Mouse (Mus musculus) G1E (cell line): ENCODE results near the gene Hoxd9. TPM values are rescaled to one million over a fixed set of nuclear protein-coding genes. Genes with fewer than 3 reads are reported as not detected.

ENCODE experiments used
- ATAC-seq: 2 replicates; pipeline ENCODE4 v1.8.0; 2016; ENCODE audit warnings: mild to moderate bottlenecking; ENCODE audit not compliant: insufficient number of reproducible peaks, poor library complexity, low FRiP score, severe bottlenecking; ENCODE audit errors: extremely low read depth
- DNase-seq: peaks from one replicate; pipeline ENCODE4 v3.0.0; 2012; ENCODE audit warnings: low spot score
- H3K27me3 ChIP-seq: 2 replicates; pipeline ENCODE4 v1.6.1; 2012; ENCODE audit warnings: mild to moderate bottlenecking, low read length, inconsistent platforms; ENCODE audit not compliant: insufficient read depth
- H3K36me3 ChIP-seq: replicated peaks from 2 replicates; pipeline ENCODE3; 2012; ENCODE audit warnings: mild to moderate bottlenecking, inconsistent platforms
- H3K4me1 ChIP-seq: 2 replicates; pipeline ENCODE4 v1.6.1; 2012; ENCODE audit warnings: low read depth, low read length, inconsistent platforms, mixed read lengths; ENCODE audit not compliant: insufficient read depth
- H3K4me3 ChIP-seq: 2 replicates; pipeline ENCODE4 v1.5.1; 2012; ENCODE audit warnings: low read depth, mild to moderate bottlenecking, inconsistent platforms, low read length, moderate library complexity, mixed read lengths
- H3K9me3 ChIP-seq: replicated peaks from 2 replicates; pipeline ENCODE4 v1.6.1; 2012; ENCODE audit warnings: inconsistent platforms
- CTCF ChIP-seq: IDR thresholded peaks from 2 replicates; pipeline ENCODE4 v1.5.1; 2012; ENCODE audit warnings: low read depth, low read length, inconsistent platforms, mixed read lengths
- GATA1 ChIP-seq: IDR thresholded peaks from 2 replicates; pipeline ENCODE4 v1.6.1; 2012; ENCODE audit warnings: borderline replicate concordance, low read length, inconsistent platforms, mixed read lengths
- GATA2 ChIP-seq: IDR thresholded peaks from 2 replicates; pipeline ENCODE4 v1.6.1; 2012; ENCODE audit warnings: low read depth, low read length, inconsistent platforms, borderline replicate concordance
- POLR2AphosphoS5 ChIP-seq: IDR thresholded peaks from 2 replicates; pipeline ENCODE4 v1.6.1; 2012; ENCODE audit warnings: low read depth, low read length, inconsistent platforms; ENCODE audit not compliant: insufficient replicate concordance
- TAL1 ChIP-seq: conservative IDR thresholded peaks from 2 replicates; pipeline ENCODE4 v1.6.1; 2012; ENCODE audit warnings: low read depth, low read length, inconsistent platforms, mixed read lengths
- polyA plus RNA-seq: library from polyadenylated mRNA; stranded (reverse); fragments of >175 nt; gene quantifications from 2 replicates; pipeline ENCODE4 v1.2.3, GENCODE M21; 2012
- total RNA-seq, 2 experiments: library from RNA; stranded (forward) in 1 of 2; stranded (reverse) in 1 of 2; fragments of 200-1000 nt in 1 of 2; fragments of >200 nt in 1 of 2; fragmentation: Nextera tagmentation in 1 of 2; gene quantifications; 2 replicates each; pipeline ENCODE4 v1.2.3; 2014 to 2017

Gene Hoxd9
- total and polyA plus RNA-seq, 3 experiments, result not detected

- DNase-seq (no peak), ATAC-seq (no peak)
- Histone ChIP-seq H3K9me3 (no peaks in the 10 kb centered on the region), H3K4me1 (peaks cover 2% of the 10 kb centered on the region; the same call in 1 of the 2 replicates), H3K27me3 (peaks cover 66% of the 10 kb centered on the region), H3K36me3 (no peaks in the 10 kb centered on the region), H3K4me3 (no peak overlapping the region)
- no peak for TF ChIP-seq GATA1
- TF ChIP-seq TAL1, result no peak
- TF ChIP-seq CTCF, result no peak
- no peak for TF ChIP-seq POLR2AphosphoS5
- no peak for TF ChIP-seq GATA2
Measured at GRCm38 (mm10) chr2:74740311-74741091, 43.0 kb downstream of the Hoxd9 start.

DNA sequence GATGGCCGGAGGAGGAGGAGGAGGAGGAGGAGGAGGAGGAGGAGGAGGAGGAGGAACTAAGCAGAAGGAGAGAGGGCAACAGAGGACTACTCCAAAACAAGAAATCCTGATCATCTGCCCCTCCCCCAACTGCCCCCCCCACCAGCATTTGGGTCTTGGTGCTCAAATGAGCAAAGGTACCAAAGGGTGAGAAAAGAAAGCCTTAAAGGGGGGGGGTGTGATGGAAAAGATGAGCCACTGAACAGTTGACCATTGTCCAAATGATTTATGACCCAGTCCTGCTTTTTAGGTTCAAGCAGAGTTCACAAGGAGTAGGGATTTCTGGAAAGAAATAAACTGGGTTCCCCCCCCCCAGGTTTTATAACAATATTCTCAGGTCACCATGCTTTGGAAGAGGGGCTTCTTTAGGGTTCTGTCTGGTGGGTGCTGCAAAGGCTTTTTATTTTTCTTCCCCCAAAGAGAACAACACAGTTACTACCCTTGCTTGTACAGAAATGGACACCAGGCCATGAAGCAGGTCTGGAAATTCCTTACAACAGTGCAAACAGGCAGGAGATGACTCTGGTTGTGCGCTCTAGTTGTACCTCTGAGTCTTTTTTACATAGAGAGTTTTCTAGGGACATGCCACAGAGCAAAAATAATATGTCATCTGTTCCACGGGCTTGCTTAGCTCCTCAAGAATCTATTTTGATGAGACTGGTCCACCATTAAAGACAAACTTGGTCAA lies 43.9 kb downstream of the Hoxd9 start:
- Histone ChIP-seq H3K36me3 (no peaks in the 10 kb centered on the region), H3K4me1 (peaks cover 2% of the 10 kb centered on the region; the same call in 1 of the 2 replicates), H3K4me3 (no peak overlapping the region), H3K9me3 (peaks cover 3% of the 10 kb centered on the region; the same call in 1 of the 2 replicates), H3K27me3 (peaks cover 66% of the 10 kb centered on the region)
- ATAC-seq (no peak), DNase-seq (no peak)
- TF ChIP-seq GATA2 (no peak), POLR2AphosphoS5 (no peak), GATA1 (no peak), TAL1 (no peak), CTCF (no peak)

DNA sequence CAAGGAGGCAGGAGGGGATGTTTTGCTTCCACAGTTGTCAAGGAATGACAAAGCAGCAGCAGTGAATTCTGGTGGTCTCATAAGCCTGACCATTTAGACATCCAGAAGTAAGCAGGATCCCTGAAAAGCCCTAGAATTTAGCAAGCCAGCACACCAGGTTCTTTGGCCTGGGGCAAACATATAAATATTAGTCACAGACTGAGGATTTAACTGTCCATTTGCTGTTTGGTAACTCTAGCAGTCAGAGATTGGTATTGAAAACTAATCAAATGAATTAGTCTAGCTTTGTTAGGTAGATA lies 44.4 kb downstream of the Hoxd9 start:
- no peaks in the 10 kb centered on the region for H3K36me3 ChIP-seq
- TF ChIP-seq CTCF (no peak), POLR2AphosphoS5 (no peak), GATA2 (no peak), TAL1 (no peak)
- 0 out of 2 replicates have a peak, but pooled peaks cover 2% of the 10 kb centered on the region for H3K4me1 ChIP-seq
- ATAC-seq (no peak), DNase-seq (no peak)
- H3K4me3 ChIP-seq, result no peak overlapping the region
- peaks cover 66% of the 10 kb centered on the region for H3K27me3 ChIP-seq
- H3K9me3 ChIP-seq, result peaks cover 8% of the 10 kb centered on the region; the same call in 1 of the 2 replicates

GRCm38 (mm10) chr2:74745540-74746297 lies 48.2 kb downstream of the Hoxd9 start:
- ATAC-seq (no peak), DNase-seq (no peak)
- TF ChIP-seq GATA2 (no peak), TAL1 (no peak), POLR2AphosphoS5 (no peak), GATA1 (no peak), CTCF (no peak)
- Histone ChIP-seq H3K4me1 (peaks cover 6% of the 10 kb centered on the region; the same call in 1 of the 2 replicates), H3K9me3 (peaks cover 13% of the 10 kb centered on the region; the same call in 1 of the 2 replicates), H3K36me3 (no peaks in the 10 kb centered on the region), H3K4me3 (no peak overlapping the region), H3K27me3 (peaks cover 40% of the 10 kb centered on the region)

- no peak for DNase-seq
- H3K27me3 ChIP-seq, result peaks cover 37% of the 10 kb centered on the region
Measured at GRCm38 (mm10) chr2:74746298-74746921, 48.9 kb downstream of the Hoxd9 start.

More at GRCm38 (mm10) chr2:74746298-74746921, 48.9 kb downstream of the Hoxd9 start:
- Histone ChIP-seq H3K4me1 (peaks cover 6% of the 10 kb centered on the region; the same call in 1 of the 2 replicates), H3K4me3 (no peak overlapping the region), H3K36me3 (no peaks in the 10 kb centered on the region), H3K9me3 (peaks cover 13% of the 10 kb centered on the region; the same call in 1 of the 2 replicates)
- TF ChIP-seq TAL1, result no peak
- TF ChIP-seq GATA2, result no peak
- TF ChIP-seq CTCF, result no peak
- TF ChIP-seq GATA1, result no peak
- TF ChIP-seq POLR2AphosphoS5, result no peak
- no peak for ATAC-seq
